Mouse (Mus musculus): ENCODE results near the gene Gm20458.

- TF ChIP-seq CTCF (IDR thresholded peaks at IDR 0.05), result no peak
- no peak for TF ChIP-seq POLR2A (IDR thresholded peaks at IDR 0.05; ENCODE audit: insufficient read depth, low read depth, low read length)
- no peak for TF ChIP-seq EP300 (IDR thresholded peaks at IDR 0.05; ENCODE audit: insufficient read depth, low read depth, low read length)
These were observed 30.7 kb upstream of the Gm20458 start for GRCm38 (mm10) chr2:164429881-164430615.

Data from heart, adult 2 months (tissue).